Mouse (Mus musculus) layer of hippocampus, adult 2 months (tissue): ENCODE results near the gene Vmn2r59. TPM values are rescaled to one million over a fixed set of nuclear protein-coding genes. Genes with fewer than 3 reads are reported as not detected.
"Not testable (repeated sequence)": the region's sequence is repeated elsewhere in the genome, so short reads cannot be mapped to it uniquely, and the experiment has no call there.

ENCODE experiments used
- DNase-seq, 2 experiments: peaks; one replicate each; pipeline ENCODE4 v3.0.0; 2022; ENCODE audit warnings: low spot score in 2 of 2
- H3K27ac ChIP-seq: fragments of 200-600 bp; 2 replicates; pipeline ENCODE4 v1.8.1; 2022
- H3K4me3 ChIP-seq: fragments of 200-600 bp; 2 replicates; pipeline ENCODE4 v1.8.1; 2022; ENCODE audit warnings: mild to moderate bottlenecking
- CTCF ChIP-seq: fragments of 200-600 bp; conservative IDR thresholded peaks from 2 replicates; pipeline ENCODE4 v1.8.1; 2022; ENCODE audit warnings: antibody characterized with exemption, mild to moderate bottlenecking, moderate library complexity
- long read RNA-seq, 2 experiments: library from polyadenylated mRNA; stranded (forward); transcript quantifications; one replicate each; pipeline ENCODE4 v2.0.0; 2021; ENCODE audit warnings: borderline mapping rate in 2 of 2
- total RNA-seq, 2 experiments: library from RNA; stranded (reverse); gene quantifications; 2 replicates each; pipeline ENCODE4 v1.2.3; 2021

Gene Vmn2r59
- total RNA-seq: not detected
- long read RNA-seq, experiment 1: 0 reads
- long read RNA-seq, experiment 2: 0 reads

- no peak within 1 kb of the TSS for H3K4me3 ChIP-seq
- no peak for DNase-seq
- no peak within 1 kb of the TSS for H3K27ac ChIP-seq
- TF ChIP-seq CTCF: no peak
Observed at GRCm38 (mm10) chr7:42058923-42059322, at the start of gene Vmn2r59. Gene Vmn2r59, minus strand, starts transcription at chr7:42059023.

- TF ChIP-seq CTCF: no peak
- H3K27ac ChIP-seq: no peak within 1 kb of the TSS
- no peak within 1 kb of the TSS for H3K4me3 ChIP-seq
- DNase-seq: no peak
Observed at GRCm38 (mm10) chr7:42107470-42107869, 48.6 kb upstream of the Vmn2r59 start, which contains the start of gene Vmn2r60. Gene Vmn2r60, plus strand, starts transcription at chr7:42107770.

GRCm38 (mm10) chr7:42107061-42107460 is 48.2 kb upstream of the Vmn2r59 start:
- H3K4me3 ChIP-seq, H3K27ac ChIP-seq: not testable (repeated sequence)

More at GRCm38 (mm10) chr7:42107061-42107460, 48.2 kb upstream of the Vmn2r59 start:
- DNase-seq: not testable (repeated sequence)

Other genes starting within 250 kb of the Vmn2r59 start
- not detected for gene Vmn2r58, start 186.3 kb downstream of the Vmn2r59 start, total RNA-seq
- under 1 TPM; 0.05 to 0.13 TPM for gene Vmn2r60, start 48.7 kb upstream of the Vmn2r59 start, total RNA-seq
- gene Vmn2r61, start 201.0 kb upstream of the Vmn2r59 start, total RNA-seq: not detected